ENCODE assay signal across 8 mouse cellular contexts in the genomic region with DNA sequence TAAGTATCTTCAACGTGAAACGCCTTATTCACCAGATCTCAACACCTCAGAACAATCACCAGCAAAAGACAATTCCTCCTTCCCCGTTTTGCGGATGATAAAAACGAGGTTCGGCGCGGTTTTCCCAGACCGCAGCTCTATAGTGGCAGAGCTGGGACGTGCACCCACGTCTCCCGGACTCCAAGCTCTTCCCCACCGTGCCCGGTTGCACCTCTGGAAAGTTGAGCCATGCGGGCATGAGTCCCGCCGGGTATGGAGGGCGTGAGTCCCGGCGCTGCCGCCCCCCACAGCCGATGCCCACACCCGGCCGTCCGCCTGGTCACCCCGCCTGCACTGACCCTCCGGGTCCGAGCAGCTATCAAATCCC. TPM values are rescaled to one million over a fixed set of nuclear protein-coding genes. Genes with fewer than 3 reads are reported as not detected.
DNase-seq lines count a peak whose midpoint lies in the region; ATAC-seq lines count a peak whose summit lies in the region.

No protein-coding gene starts in this region.

- under 1% methylated on average over 28 of the region's 28 CpGs for WGBS in lung, embryonic 15.5 days
- under 1% methylated on average over 28 of the region's 28 CpGs for WGBS in intestine, embryonic 15.5 days
- WGBS in neural tube, embryonic 15.5 days, result under 1% methylated on average over 28 of the region's 28 CpGs

- H3K9ac ChIP-seq in lung, embryonic 15.5 days, result peak overlapping the region; percentile 76
- H3K9ac ChIP-seq in intestine, embryonic 15.5 days, result peak overlapping the region; percentile 83
- peak overlapping the region; percentile 87 for H3K9ac ChIP-seq in neural tube, embryonic 15.5 days (replicated peaks)

- no peak for ATAC-seq in lung, embryonic 15.5 days (ENCODE audit: borderline replicate concordance, extremely low read depth, low FRiP score, low TSS enrichment)
- ATAC-seq in common myeloid progenitor, adult 5-6 weeks (replicated peaks; ENCODE audit: low read depth, poor library complexity, severe bottlenecking), result 0 out of 2 replicates have a peak, but pooled peaks have one; percentile 1
- ATAC-seq in intestine, embryonic 15.5 days, result no peak
- ATAC-seq in neural tube, embryonic 15.5 days (ENCODE audit: low FRiP score), result no peak; the same call in 1 of the 2 replicates

- H3K9me3 ChIP-seq in lung, embryonic 15.5 days, result no peaks in the 10 kb centered on the region
- H3K9me3 ChIP-seq in intestine, embryonic 15.5 days, result no peaks in the 10 kb centered on the region
- H3K9me3 ChIP-seq in neural tube, embryonic 15.5 days (replicated peaks), result no peaks in the 10 kb centered on the region

- H3K27me3 ChIP-seq in lung, embryonic 15.5 days, result no peaks in the 10 kb centered on the region
- H3K27me3 ChIP-seq in intestine, embryonic 15.5 days (replicated peaks), result no peaks in the 10 kb centered on the region
- H3K27me3 ChIP-seq in neural tube, embryonic 15.5 days (replicated peaks), result no peaks in the 10 kb centered on the region

- peak overlapping the region; percentile 55 for H3K4me2 ChIP-seq in lung, embryonic 15.5 days
- H3K4me2 ChIP-seq in intestine, embryonic 15.5 days (replicated peaks), result peak overlapping the region; percentile 65
- peak overlapping the region; percentile 92 for H3K4me2 ChIP-seq in neural tube, embryonic 15.5 days

- H3K36me3 ChIP-seq in lung, embryonic 15.5 days, result no peaks in the 10 kb centered on the region
- no peaks in the 10 kb centered on the region for H3K36me3 ChIP-seq in intestine, embryonic 15.5 days
- no peaks in the 10 kb centered on the region for H3K36me3 ChIP-seq in neural tube, embryonic 15.5 days

- peaks cover 47% of the 10 kb centered on the region for H3K4me1 ChIP-seq in lung, embryonic 15.5 days
- H3K4me1 ChIP-seq in intestine, embryonic 15.5 days (replicated peaks), result peaks cover 44% of the 10 kb centered on the region
- H3K4me1 ChIP-seq in neural tube, embryonic 15.5 days, result peaks cover 33% of the 10 kb centered on the region

- no peak for DNase-seq in lung, postnatal 4 days
- DNase-seq in adrenal gland, adult (ENCODE audit: inconsistent age in 2 of 2, low spot score in 1 of 2), result no peak
- DNase-seq in embryo, embryonic 11 days, result no peak
- no peak for DNase-seq in kidney, postnatal 14 days

- peak overlapping the region; percentile 80 for H3K4me3 ChIP-seq in lung, embryonic 15.5 days
- peak overlapping the region; percentile 87 for H3K4me3 ChIP-seq in intestine, embryonic 15.5 days (replicated peaks)
- H3K4me3 ChIP-seq in neural tube, embryonic 15.5 days (replicated peaks), result peak overlapping the region; percentile 96

- H3K27ac ChIP-seq in lung, embryonic 15.5 days, result peak overlapping the region; percentile 44
- peak overlapping the region; percentile 62; the same call in 1 of the 2 replicates for H3K27ac ChIP-seq in intestine, embryonic 15.5 days
- peak overlapping the region; percentile 91 for H3K27ac ChIP-seq in neural tube, embryonic 15.5 days (replicated peaks)

RNA-seq across cellular contexts. Expression of a gene that starts 0.4 kb away (rescaled TPM):
- 24.1 and 25.1 TPM in 2 replicates for polyA plus RNA-seq in lung, embryonic 15.5 days (2015; fragmentation: Nextera tagmentation; extraction: Ambion mirVana)
- 7.7 and 9.9 TPM in 2 replicates for total RNA-seq in common myeloid progenitor, adult 5-6 weeks (2017)
- polyA plus RNA-seq in intestine, embryonic 15.5 days (2015; fragmentation: Nextera tagmentation; extraction: Ambion mirVana), result 26.6 and 27.9 TPM in 2 replicates
- polyA plus RNA-seq in neural tube, embryonic 15.5 days (2015; fragmentation: Nextera tagmentation; extraction: Ambion mirVana), result 20.7 and 22.2 TPM in 2 replicates
